Mouse (Mus musculus): ENCODE results near the gene Gm21095. TPM values are rescaled to one million over a fixed set of nuclear protein-coding genes. Genes with fewer than 3 reads are reported as not detected.
"Not testable (repeated sequence)": the region's sequence is repeated elsewhere in the genome, so short reads cannot be mapped to it uniquely, and the experiment has no call there.

The Gm21095 gene
- not detected for total RNA-seq (2021)

DNA sequence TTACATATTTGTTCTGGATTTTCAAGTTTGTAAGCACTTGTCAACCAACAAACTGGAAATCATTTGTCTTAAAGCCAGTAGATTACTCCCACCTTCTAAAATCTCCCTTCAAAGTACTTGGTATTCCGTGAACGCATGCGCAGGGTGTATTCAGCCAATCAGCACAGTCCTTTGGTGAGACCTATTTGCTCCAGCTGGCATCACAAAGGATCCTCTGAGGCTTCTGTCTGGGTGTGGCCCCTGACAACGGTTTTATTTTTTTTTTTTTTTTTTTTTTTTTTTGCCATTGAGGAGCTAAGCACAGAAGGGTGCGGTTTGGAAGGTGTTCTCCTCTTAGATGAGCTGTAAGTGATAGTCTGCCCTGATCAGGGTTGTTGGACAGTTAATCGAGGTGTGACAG, at the start of gene Gm21095:
Gene Gm21095, plus strand, starts transcription at position 301 of the 400 bp plus-strand sequence.
- DNase-seq (ENCODE audit: low spot score in 2 of 2); intact Hi-C loops (cut with DNase I): not testable (repeated sequence)
